Mouse (Mus musculus) heart, adult 11 months (tissue): ENCODE data around the gene Stx6.
A peak's percentile ranks its signal among the peaks of the same experiment; 100 is the strongest.

Experiments
- DNase-seq: peaks from one replicate; pipeline ENCODE4 v3.0.0; 2022

The Stx6 gene

DNA sequence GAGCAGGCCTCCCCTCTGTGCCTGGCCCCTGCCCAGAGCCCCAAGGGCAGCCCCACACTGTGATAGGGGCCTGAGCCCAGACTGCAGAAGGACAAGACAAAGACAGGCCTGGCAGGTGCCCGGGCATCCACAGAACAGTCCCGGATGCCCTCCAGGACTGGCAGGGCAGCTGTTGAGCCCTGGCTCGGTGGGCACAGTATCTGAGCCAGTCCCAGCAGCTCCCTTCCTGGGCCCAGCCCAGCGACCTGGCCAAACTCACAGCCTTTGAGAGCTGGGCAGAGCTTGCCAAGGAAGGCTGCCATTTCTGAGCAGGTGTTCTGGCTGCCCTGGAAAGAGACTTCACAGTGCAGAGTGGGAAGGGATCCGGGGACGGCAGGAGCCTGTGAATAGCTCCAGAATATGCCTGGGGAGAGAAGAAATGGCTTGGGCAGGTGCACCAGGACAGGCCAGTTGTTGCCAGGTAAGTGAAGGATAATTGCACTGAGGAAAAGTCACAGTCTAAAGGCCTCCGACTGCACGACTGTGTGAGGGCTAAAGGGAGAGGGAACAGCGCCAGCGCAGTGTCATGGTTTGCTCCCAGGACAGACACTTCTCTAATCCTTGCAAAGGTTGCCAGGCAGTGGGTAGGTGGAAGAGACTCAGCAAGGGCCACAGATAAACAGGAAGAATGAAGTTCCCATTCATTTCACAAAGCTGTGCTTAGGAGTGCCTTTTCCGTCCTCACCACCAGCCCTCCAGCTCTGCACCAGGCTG, 51.7 kb downstream of the Stx6 start:
- DNase-seq: peak; percentile 98

DNA sequence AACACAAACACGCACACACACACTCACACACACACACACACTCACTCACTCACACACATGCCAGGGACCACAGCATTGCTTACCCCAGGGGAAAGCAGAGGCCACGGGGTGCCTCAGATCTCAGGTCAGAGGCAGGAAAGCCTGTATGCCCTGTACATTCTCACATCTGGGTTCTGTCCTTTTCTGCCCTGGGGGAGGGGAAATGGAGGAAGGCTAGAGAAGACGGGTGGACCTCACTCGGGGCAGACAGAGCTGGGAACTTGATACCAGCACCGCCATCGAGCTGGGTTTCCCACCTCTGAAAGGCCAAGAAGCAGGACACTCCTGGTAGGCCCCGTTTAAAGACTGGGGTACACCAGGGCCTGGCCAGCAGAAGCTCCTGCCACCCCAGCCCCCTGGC, 52.5 kb downstream of the Stx6 start:
- peak; percentile 86 for DNase-seq

DNA sequence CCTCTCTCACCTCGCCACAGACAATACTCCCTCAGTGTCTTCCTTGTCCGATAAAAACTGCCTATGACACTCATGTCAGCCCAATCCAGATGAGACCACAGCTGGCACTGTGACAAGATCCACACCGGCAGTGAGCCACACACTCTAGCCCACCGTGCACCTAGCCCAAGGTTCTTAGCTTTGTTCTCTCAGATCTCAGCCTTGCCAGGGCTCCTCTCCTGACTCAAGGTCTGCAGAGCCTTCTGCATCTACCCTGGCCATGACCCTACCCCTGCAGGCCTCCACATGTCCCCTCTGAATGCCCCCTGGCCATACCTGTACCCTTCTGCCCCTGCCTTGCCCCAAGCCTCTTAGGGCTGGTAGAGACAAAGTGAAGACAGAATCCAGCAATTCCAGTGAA, 53.6 kb downstream of the Stx6 start:
- DNase-seq: no peak

DNA sequence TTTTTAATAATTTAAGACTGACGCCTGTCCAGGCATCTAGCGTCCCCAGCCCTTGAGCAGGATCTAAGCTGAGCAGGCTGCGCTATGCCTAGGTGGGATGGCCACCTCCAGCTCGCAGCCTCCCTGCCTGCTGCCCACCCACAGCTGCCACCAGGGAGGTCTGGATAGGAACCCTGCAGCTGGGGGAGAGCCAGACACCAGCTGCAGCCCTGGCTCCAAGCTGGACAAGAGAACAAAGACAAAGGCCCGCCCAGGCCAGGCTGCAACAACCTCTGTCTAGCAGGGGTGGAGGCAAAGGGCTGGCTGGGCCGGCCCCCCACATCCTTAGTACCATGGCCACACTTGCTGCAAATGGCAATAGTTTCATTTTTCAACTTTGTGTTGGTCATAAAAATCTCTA, 54.0 kb downstream of the Stx6 start:
- peak; percentile 95 for DNase-seq

DNA sequence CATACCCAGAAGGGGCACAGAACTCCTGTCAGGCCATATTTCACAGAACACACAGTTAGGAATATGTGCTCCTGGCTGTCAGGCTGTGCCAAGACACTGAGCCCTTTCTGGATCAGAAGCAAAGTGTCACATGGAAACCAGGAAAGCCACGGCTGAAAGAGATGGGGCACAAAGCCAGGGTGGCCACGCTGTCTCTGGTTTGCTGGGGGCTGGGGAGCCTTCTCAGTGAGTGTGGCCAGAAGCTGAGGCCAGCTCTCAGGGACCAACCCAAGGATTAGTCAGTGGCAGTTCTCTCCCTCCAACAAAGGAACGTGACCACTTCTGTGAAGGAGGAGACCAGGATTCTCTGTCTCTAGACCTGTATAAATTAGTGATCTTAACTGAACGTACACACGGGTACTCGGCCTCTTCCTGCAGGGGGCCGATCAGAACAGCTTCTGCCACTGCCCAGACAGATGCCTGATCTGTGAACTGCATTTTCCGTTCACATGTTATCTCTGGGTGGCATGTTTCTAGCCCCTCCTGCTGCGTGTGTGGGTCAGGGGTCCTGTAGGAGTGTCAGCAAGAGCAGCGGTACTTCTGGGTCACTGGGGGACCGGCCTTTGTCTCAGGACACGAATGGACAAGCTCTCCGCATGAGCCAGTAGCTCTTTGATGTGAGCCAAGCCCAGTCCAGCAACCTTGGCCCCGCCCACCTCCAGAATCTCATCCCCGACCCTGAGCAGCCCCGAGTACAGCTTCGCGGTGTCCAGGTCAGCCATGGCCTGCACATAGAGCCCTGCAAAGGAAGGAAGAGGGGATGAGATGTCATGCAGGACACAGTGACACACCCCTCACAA, 54.6 kb downstream of the Stx6 start:
- peak; percentile 94 for DNase-seq

DNA sequence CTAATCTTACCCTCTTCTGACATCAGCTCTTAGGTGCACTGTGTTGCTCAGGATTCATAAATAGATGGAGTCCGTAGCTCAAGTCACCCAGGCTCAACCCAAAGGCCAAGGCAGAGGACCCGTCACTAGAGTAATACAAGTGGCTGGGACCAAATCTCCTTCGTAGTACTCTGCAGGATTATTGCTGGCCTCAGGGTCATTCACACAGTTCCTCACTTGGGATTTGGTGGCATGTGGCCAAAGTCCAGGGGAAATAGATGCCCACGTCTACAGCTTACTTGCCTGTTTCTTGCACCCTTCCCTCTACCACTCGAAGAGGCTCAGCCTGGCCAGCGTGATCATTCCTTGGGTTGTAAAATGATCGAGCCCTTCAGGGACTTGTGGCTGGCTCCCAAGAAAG, 55.4 kb downstream of the Stx6 start:
- no peak for DNase-seq

DNA sequence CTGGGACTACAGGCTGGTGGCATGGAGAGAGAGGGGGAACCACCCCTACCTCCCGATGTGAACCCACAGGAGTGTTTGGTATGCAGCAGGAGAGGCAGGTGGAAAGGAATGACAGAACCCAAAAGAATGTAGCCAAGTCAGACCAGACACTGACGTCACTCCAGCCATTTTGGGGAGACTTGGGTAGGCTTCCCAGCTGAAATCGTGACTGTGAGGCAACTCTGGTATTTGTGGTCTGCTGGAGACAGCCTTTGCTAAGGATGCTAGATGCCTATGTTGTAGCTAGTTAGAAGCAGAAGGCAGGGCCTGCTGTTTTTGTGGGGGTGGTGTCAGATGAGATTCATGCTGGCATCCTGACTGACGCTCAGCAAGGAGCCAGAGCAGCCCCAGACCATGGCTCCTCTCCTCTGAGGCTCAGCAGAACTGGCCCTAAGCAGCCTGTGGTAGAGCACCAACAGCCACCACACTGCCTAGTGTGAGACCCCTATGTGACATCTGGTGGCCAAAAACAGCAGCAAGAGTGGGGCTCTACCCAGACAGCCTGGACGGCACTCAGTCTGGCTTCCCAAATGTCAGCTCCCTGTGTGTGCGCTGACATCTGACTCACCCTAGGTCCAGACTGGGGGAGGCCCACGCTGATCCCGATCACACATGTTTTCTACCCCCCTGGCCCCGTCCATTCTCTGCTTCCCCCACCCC, 56.7 kb downstream of the Stx6 start:
- peak; percentile 85 for DNase-seq

DNA sequence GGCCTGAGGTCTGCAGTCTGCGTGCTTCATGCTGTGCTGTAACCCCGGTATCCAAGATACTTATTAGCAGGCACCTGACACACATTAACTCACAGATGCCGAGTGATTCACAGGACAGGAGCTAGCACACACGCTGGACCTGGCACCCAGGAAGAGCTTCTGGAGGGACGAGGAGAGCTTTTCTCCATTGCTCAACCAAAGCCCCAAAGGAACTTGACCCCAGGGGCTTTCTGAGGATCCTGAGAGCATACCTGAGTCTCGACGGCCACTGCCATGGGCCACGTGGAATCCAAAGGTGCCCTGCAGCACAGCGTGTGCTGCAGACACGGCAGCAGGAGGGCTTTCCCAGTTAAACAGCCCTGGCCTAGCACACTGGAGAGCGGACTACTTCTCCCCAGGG, 57.8 kb downstream of the Stx6 start:
- no peak for DNase-seq

DNA sequence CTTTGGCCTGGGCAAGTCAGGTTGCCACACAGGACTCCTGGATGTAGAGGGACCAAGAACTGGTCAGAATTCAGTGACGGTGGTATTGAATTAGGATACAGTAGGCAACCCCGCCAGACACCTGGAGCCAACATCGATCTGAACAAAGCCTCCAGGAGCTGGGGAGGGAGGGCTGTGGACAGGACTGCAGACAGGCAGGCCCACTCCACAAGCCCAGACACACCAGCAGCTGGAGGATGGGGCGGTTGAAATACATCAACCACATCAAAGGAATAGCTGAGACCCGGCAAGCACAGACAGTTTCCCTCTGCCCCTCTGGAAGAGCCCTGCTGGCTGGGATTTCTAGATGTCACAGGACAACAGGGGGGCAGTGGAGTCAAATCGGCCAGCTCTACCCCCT, 58.3 kb downstream of the Stx6 start:
- DNase-seq: no peak

DNA sequence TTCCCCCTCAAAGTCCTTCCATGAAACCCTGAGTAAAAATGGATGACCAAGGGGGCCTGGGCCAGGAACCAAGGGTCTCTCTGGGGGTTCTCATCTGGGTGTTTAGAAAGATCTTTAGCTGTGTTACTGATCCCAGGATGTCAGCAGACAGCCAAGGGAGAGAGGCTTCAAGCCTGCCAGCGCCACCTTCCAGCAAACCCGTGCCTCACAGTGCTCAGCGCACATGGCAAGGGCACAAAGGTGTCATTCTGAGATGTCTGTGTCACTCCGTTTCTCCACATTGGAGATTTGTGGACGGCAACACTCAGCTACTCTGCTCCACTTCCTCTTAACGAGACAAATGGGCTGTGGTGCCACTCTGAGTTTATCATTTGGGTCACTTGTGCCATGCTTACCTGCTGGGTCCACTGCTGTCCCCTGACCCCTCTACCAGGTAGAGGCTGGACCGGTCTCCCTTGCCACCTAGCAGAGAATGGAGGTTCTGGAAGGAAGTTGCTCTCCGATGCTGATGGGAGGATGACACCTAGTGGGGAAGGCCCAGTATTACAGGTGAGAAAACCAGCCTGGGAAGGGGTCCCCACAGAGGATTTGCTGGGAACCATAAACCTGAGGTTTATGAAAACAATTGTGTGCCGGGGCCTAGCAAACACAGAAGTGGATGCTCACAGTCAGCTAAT, 59.5 kb downstream of the Stx6 start:
- peak; percentile 94 for DNase-seq

DNA sequence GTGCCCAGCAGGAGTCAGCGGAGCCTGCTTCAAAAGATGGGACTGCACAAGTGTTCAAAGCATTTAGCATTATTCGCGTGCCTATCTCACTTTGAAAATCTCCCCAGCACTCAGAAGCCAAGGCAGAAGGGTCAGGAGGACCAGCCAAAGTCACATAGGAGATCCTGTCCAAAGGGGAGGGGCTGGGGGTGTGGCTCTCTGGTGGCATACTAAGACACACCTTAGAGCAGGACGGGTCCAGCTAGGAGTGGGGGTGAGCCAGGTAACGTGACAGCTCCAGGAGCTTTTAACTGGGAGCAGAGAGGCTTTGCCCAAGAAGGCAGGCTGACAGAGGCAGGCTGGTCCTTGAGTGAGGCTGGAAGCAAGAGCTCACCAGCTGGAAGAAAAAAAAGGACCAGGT, 60.4 kb downstream of the Stx6 start:
- no peak for DNase-seq

DNA sequence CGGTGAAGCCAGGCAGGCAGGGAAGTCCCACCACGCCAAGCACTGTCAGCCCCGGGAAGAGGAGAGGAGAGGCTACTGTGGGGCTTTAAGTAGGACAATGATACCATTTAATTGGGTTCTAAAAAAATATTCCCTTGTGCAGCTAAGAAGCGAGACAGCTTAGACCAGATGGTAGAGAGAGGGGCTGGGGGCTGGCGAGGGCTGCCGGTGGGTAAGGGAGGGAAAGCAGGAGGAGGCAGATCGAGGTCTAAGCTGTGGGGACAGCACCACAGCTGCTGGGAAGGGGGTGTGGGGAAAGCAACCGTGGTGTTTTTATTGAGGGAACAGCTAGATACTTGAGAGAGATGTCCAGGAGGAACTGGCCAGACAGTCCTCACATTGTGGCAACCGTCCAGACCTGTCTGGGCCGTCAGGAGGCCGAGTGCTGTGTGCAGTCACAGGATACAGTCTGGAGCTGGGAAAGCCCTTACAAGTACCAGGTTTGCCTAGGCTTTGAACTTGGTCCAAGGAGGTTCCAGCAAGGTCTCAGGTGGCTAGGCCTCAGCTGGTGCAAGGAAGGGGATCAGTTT, 63.7 kb downstream of the Stx6 start:
- DNase-seq: no peak

DNA sequence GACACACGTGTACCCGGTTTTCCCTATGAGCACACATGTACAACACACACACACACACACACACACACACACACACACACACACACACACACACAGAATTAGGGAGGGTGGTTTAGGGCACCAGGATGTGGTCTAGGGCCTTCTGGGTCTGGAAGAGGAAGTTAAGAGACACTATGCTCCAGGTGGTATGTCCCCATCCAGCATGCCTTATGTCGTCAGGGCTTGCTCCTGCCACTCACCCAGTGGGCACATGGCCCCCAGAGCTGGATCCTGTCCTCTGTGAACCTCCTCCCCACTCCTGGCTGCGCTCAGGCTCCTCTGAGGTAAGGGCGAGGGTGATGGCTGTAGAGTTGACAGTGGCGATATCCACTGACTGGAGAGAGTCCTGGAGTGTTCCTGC, 64.5 kb downstream of the Stx6 start:
- no peak for DNase-seq

DNA sequence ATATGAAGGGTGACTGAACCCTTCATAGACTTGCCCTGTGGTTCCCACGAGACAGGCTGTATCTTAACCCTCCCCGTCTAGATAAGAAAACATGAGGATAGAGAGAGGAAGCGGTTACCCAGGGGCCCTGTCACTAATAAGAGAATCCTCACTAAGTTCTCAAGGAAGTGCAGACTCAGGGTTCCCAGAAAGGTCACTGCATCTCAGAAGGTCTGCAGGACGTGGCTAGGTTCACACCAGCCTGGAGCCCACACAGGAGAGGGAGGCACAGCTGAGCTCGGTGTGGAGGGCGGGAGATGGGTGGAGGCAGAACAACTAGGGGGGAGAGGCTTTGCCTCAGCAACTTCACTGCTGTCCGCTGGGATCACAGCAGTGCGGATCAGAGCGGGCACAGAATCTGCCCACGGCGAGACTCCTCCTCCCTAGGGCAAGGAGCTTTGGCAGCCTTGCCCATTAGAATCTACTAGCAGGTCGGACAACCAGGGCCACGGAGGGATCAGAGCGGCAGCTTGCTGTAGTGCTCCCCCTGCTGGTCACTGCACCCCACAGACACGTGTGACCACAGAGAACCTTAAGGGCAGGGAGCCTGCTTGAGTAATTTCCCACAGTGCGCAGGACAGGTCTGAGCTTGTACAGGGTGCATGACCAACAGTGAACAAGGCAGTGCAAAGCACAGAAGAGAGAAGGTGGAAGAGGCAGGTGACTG, 65.5 kb downstream of the Stx6 start:
- DNase-seq: peak; percentile 96

DNA sequence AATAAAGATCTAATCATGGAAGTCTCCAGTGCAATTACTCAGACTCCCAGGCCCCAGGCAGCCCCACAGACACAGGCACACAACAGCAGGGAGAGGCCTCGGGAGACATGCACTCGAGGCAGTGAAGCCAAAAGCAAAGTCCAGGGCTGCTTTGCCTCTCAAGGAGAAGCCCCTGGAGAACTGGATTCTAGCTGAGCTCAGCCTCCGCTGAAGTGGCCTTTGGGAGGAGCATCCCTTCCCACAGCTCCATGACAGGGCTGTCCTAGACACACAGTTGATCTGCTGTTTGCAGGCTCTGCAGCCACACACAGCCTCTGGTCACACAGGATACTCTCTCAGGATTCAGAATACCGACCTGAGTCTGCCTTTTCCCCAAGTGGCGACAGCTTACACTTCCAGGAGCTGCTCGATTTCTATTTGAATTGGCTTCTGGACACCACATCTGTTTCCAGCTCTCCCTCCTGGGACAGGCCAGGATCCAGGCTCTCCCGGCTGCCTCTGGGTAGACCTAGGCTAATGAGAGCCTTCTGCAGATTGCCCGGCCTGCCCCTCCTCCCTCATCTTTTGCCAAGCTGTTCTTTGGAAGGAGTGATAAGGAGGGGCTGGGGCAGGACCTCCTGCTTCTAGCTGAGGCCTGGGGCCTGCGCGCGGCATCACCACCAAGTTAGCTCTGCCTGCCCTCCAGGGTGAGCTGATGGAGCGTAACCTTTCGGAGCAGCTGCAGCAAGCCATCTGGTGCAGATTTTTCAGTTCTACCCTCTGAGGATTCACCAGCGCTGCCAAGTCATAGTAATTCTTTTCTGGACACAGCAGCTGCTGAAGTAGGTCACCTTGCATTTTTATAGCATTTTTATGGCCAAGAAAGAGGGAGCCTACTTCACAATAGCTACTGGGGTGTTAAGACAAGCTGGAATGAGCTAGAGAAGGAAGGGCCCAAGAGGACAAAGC, 71.2 kb downstream of the Stx6 start:
- peak; percentile 98 for DNase-seq

DNA sequence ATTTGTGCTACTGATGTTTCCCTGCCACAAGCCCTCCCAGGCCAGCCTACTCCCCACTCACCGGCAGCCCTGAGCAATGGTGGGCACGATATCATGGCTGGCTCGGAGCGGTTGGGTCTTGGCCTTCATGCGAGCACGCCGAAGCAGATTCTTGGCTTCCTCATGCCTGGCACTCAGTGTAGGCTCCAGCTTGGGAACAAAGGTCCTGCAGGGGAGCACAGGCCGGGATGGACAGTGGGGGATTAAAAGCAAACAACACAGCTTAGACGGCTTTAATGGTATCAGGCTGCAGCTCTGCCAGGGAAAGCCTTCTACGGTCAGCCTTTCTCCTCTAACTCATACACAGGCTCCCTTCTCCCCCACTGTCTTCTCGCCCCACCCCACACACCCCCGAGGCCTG, 73.9 kb downstream of the Stx6 start:
- no peak for DNase-seq

DNA sequence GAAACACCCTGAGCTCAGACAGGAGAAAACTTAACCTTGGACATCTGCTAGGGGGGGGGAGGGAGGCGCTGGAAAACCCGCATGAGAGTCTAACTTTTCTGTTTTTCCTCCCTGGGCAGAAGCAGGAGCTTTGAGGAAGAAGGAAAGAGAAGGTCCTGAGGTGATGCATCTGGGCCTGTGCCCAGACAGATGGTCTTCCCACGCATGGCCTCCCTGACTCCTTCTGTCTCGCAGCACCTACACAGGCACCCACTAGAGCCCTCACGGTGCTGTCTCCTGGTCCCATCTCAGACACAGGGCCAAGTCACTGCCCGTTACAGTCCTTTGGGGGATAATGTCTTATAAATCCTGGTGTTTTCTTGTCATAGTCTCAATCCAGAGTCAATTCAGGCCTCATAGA, 74.3 kb downstream of the Stx6 start:
- no peak for DNase-seq

DNA sequence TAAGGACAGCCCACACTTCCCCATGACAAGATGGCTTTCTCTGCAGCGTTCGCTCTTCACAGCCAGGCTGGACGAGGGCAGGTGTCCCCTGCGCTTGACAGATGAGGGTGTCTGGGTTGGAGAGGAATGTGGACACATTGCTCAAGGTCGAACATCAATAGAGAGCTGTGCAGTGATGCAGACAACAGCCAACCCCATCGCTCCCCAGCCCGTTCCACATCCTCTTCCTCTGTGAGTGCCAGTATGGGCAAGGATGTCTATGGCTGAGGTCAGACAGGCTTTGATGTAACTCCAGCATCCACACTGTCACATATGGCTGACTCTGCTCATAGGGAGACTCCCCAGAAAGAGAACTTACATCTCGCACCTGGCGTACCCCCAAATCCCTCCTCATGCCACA, 74.9 kb downstream of the Stx6 start:
- DNase-seq: no peak

DNA sequence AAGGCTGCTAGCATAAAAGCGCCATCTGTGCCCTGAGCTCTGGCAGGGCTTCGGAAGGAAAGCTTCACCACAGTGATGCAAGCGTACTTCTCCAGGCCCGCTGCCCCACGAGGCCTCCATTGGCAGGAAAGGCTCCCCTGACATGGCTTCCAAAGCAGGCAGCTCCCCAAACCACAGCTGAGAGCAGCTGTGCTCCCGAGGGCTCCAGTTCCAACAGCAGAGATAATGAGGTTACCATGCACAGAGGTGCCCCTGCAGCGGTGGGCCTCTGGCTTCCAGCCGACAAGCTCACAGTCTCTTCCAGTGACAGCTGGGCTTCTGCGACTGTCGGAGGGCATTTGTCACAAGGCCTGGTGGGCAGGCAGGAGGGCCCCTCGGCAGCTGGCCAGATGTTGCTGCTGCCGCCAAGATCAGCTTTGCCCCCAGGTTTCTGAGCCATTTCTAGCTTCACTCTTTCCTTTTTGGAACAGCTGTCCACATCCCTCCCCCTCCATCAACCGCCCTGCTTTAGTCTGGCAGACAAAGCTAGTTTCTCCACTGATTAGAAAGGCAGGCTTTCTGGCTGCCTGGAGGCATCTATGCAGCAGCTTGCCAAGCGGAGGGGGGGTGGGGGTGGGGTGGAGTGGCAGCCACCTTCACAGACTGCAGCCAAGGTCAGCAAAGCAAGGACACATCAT, 75.6 kb downstream of the Stx6 start:
- peak; percentile 99 for DNase-seq

DNA sequence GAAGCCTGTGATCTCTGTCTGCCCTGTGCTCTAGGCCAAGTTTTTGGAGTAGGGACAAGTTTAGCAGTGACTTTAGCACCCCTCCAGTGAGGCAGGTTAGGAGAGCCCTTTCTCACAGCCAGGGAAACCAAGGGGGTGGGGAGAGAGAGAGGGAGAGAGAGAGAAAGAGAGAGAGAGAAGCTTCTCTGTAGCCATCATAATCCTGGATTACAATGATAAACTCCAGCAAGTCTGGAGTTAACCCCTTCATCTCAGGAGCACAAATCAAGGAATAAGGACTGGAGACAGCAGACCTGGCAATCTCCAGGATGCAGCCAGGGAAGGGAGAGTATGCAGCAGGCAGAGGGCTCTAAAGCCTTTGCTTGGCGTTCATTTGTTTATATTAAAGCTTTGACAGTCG, 77.1 kb downstream of the Stx6 start:
- no peak for DNase-seq
